Mouse (Mus musculus): ENCODE results near the gene Cip2a. TPM values are rescaled to one million over a fixed set of nuclear protein-coding genes. Genes with fewer than 3 reads are reported as not detected.

Cip2a gene
- total RNA-seq (2021), result under 1 TPM; 0.40 to 0.53 TPM
- long read RNA-seq, experiment 1, result 0 reads
- long read RNA-seq, experiment 2, result 0 reads

GRCm38 (mm10) chr16:48993559-48994342 lies at the start of gene Cip2a, which contains the start of gene Dzip3:
TSS of gene Cip2a (plus strand) at chr16:48994185.
TSS of gene Dzip3 (minus strand) at chr16:48994165.
- peak; percentile 83 for DNase-seq (ENCODE audit: low spot score)

- DNase-seq (ENCODE audit: low spot score), result no peak
These were observed 21.0 kb upstream of the Cip2a start for GRCm38 (mm10) chr16:48972996-48973395.

- DNase-seq (ENCODE audit: low spot score), result no peak
These were observed 20.4 kb upstream of the Cip2a start for GRCm38 (mm10) chr16:48973548-48973947.

- DNase-seq (ENCODE audit: low spot score), result no peak
These were observed 14.0 kb upstream of the Cip2a start for GRCm38 (mm10) chr16:48979965-48980364.

GRCm38 (mm10) chr16:48985034-48985627 lies 8.9 kb upstream of the Cip2a start:
- DNase-seq (ENCODE audit: low spot score), result no peak

- no peak for DNase-seq (ENCODE audit: low spot score)
These were observed 4.3 kb upstream of the Cip2a start for GRCm38 (mm10) chr16:48989700-48990099.

- no peak for DNase-seq (ENCODE audit: low spot score)
These were observed 1.4 kb upstream of the Cip2a start for GRCm38 (mm10) chr16:48992437-48993230.

GRCm38 (mm10) chr16:48993231-48993558 lies 790 bp upstream of the Cip2a start:
- DNase-seq (ENCODE audit: low spot score), result no peak

GRCm38 (mm10) chr16:48994343-48994693 lies 333 bp downstream of the Cip2a start:
- DNase-seq (ENCODE audit: low spot score), result no peak

- DNase-seq (ENCODE audit: low spot score), result no peak
These were observed 10.2 kb downstream of the Cip2a start for GRCm38 (mm10) chr16:49004151-49004550.

- DNase-seq (ENCODE audit: low spot score), result no peak
These were observed 22.8 kb downstream of the Cip2a start for GRCm38 (mm10) chr16:49016620-49017332.

- DNase-seq (ENCODE audit: low spot score), result no peak
These were observed 41.9 kb downstream of the Cip2a start for GRCm38 (mm10) chr16:49035852-49036251.

GRCm38 (mm10) chr16:49037771-49038170 lies 43.8 kb downstream of the Cip2a start:
- DNase-seq (ENCODE audit: low spot score), result no peak

GRCm38 (mm10) chr16:49040554-49041221 lies 46.7 kb downstream of the Cip2a start:
- no peak for DNase-seq (ENCODE audit: low spot score)

GRCm38 (mm10) chr16:49049214-49049613 lies 55.2 kb downstream of the Cip2a start:
- no peak for DNase-seq (ENCODE audit: low spot score)

GRCm38 (mm10) chr16:49057186-49057585 lies 63.2 kb downstream of the Cip2a start, which contains the start of gene Myh15:
TSS of gene Myh15 (plus strand) at chr16:49057486.
- no peak for DNase-seq (ENCODE audit: low spot score)

Other genes starting within 250 kb of the Cip2a start
- not detected for gene Trat1, start 222.2 kb upstream of the Cip2a start, total RNA-seq (2021)
- not detected for gene Retnlb, start 177.3 kb upstream of the Cip2a start, total RNA-seq (2021)
- 1 to 10 TPM; 5.2 to 7.3 TPM for gene Retnla, start 151.6 kb upstream of the Cip2a start, total RNA-seq (2021)
- gene Retnlg, start 121.6 kb upstream of the Cip2a start, total RNA-seq (2021), result not detected
- gene Dzip3, start within 50 bp of the Cip2a start, total RNA-seq (2021), result 1 to 10 TPM; 3.2 to 3.4 TPM
- gene Myh15, start 63.3 kb downstream of the Cip2a start, total RNA-seq (2021), result under 1 TPM in 1 of 2 experiments, not detected in 1; 0.05 TPM

Measured in gastrocnemius, adult 18-20 months (tissue).